Mouse (Mus musculus) T-helper 2 cell (primary cell): Measurements from ENCODE around the gene Zfp526.

Experiments used
- in situ Hi-C: fragments of 300-600 bp; cut with MboI, MseI; formaldehyde crosslinking; loops from one replicate; pipeline ENCODE4 v1.15.1; 2025; ENCODE audit warnings: high pct_unique_total_duplicates

Gene Zfp526

DNA sequence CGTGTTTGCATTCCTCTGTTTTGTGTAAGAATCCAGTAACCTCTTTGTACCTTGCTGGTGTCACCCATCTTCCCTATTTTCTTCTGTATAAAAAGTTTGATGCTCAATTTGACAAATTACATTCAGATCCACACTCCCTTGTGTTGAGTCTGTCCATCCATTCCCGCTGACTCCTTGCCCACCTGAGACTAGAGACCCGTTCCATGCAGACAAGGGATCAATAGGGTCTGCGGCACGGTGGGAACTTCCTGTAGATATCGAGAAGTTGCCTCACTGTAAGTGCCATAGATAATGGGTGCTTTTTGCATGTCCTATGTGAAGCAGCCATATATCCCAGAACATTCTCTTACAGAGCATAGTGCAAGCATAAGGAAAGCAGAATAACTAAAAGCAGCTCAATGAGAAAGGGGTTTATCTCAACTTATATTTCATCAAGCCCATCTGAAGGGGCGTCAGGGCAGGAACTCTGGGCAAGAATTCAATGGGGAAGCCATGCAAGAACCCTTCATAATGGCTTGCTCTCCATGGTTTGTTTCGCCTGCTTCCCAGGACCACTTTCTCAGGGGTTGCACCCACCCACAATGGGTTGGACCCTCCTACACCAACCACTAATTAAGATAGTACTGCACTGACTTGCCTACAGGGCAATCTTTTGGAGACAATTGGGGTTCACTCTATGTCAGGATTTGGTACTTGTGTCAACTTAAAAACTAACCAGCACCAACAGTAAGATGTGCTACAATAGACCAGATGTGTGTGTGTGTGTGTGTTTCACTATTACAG is 45.1 kb downstream of the Zfp526 start:
- in situ Hi-C loops, result loop anchor here (5.0 kb wide), 1 partner anchor 44 kb away; the partner anchor contains the start of genes Dedd2 and Zfp526

GRCm38 (mm10) chr7:25267301-25267750 is 46.1 kb downstream of the Zfp526 start, which contains the start of gene Cic:
Gene Cic (plus strand): TSS chr7:25267704.
- in situ Hi-C loops, result loop anchor here (5.0 kb wide), 1 partner anchor 45 kb away; the partner anchor contains the start of genes Dedd2 and Zfp526

- in situ Hi-C loops, result loop anchor here (5.0 kb wide), 1 partner anchor 46 kb away; the partner anchor contains the start of genes Dedd2 and Zfp526
Observed at GRCm38 (mm10) chr7:25267751-25268463, 46.7 kb downstream of the Zfp526 start.

DNA sequence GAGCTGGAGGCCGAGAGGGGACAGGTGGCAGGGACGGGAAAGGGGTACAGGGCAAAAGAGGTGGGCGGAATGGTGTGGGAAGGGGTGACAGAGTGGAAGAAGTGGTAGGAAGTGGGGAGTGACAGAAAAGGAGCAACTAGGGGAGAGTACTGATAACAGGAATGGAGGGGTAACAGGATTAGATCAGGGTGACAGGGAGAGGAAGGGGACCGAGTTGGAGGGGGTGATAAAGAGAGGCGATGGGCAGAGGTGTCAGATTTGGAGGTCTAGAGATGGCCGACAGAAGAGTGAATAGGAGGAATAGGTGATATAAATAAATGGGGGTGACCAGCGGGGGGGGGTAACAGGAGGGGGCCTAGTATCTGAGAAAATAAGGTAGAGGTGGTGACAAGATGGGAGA is 47.4 kb downstream of the Zfp526 start:
- in situ Hi-C loops, result loop anchor here (5.0 kb wide), 1 partner anchor 46 kb away; the partner anchor contains the start of genes Dedd2 and Zfp526

- in situ Hi-C loops, result loop anchor here (5.0 kb wide), 1 partner anchor 47 kb away; the partner anchor contains the start of genes Dedd2 and Zfp526
Observed at GRCm38 (mm10) chr7:25269029-25269428, 47.8 kb downstream of the Zfp526 start.

DNA sequence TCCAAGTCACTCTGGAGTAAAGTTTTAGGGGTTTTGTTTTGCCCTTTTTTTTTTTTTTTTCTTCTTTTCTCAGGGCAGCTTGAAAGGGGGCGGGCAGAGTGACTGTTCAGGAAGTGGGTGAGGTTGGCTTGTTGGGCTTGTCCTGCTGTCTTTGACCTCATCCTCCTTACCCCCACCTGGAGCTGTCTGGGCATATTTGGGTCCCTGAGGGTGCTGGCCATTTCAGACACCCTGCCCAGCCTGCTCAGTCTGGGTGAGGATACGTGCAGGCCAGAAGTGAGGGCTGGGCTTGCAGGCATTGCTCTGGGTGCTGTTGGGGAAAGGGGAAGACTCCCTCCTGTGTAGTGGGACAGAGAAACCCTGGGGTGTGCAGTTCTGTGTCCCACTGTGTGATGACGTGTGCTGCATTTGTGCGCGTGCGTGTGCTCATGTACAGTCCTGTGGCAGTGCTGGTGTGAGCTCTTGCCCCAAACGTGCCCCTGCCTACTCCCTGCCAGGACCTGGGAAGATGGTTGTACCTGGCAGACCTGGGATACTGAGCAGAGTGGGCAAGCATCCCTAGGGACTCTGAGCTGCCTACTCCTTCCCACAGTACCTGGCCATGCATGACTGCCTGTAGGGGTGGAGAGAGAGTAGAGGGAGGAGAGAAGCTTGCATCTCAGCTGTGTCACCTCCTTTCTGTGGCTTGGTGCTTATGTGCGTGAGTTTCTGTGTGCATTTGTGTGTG is 48.5 kb downstream of the Zfp526 start:
- in situ Hi-C loops, result loop anchor here (5.0 kb wide), 1 partner anchor 47 kb away; the partner anchor contains the start of genes Dedd2 and Zfp526

DNA sequence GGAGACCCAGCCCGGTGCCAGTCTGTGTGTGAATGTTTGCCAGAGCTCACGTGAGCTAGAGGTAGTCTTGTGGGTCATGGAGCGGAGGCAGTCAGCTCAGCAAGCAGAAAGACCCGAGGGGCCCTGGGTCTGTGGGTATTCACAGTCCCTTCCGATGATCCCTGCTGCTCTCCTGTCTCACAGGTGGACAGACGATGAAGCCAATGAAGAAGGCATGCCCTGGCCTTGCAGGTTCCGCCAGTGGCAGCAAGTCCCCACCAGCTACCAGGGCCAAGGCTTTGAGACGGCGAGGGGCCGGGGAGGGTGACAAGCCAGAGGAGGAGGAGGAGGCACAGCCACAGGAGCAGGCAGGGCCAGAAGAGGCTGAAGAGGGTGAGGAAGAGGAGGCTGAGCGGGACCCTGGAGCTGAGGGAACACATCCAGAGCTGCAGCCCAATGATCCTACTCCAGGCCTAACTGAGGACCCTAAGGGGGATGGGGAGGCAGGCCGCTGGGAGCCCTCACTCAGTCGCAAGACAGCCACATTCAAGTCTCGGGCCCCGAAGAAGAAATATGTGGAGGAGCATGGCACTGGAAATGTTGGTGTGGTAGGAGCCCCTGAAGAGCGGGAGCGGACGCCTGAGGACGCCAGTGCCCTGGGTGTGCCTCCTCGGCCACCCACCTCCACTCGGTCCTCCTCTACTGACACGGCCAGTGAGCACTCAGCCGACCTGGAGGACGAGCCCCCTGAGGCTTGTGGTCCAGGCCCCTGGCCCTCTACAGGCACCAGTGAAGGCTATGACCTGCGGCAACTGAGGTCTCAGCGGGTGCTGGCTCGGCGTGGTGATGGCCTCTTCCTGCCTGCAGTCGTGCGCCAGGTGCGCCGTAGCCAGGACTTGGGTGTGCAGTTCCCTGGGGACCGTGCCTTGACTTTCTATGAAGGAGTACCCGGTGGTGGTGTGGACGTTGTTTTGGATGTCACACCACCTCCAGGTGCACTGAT is 49.7 kb downstream of the Zfp526 start:
- in situ Hi-C loops, result no loop called here

- in situ Hi-C loops, result no loop called here
Observed at GRCm38 (mm10) chr7:25271651-25272444, 50.6 kb downstream of the Zfp526 start.

DNA sequence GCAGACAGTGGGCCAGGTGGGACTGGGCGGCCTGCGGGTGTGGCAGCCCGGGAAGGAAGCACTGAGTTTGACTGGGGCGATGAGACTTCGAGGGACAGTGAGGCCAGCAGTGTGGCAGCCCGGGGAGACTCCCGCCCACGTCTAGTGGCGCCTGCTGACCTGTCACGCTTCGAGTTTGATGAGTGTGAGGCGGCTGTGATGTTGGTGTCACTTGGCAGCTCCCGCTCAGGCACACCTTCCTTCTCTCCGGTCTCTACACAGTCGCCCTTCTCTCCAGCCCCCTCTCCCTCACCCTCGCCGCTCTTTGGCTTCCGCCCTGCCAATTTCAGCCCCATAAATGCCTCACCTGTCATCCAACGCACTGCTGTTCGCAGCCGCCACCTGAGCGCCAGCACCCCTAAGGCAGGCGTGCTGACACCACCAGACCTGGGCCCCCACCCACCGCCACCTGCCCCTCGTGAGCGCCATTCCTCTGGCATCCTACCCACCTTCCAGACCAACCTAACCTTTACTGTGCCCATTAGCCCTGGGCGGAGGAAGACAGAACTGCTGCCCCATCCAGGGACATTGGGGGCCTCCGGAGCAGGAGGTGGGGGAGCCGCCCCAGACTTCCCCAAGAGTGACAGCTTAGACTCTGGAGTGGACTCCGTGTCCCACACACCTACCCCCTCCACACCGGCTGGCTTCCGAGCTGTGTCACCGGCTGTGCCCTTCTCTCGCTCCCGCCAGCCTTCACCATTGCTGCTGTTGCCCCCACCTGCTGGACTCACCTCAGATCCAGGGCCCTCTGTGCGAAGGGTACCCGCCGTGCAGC is 51.4 kb downstream of the Zfp526 start:
- in situ Hi-C loops, result no loop called here

DNA sequence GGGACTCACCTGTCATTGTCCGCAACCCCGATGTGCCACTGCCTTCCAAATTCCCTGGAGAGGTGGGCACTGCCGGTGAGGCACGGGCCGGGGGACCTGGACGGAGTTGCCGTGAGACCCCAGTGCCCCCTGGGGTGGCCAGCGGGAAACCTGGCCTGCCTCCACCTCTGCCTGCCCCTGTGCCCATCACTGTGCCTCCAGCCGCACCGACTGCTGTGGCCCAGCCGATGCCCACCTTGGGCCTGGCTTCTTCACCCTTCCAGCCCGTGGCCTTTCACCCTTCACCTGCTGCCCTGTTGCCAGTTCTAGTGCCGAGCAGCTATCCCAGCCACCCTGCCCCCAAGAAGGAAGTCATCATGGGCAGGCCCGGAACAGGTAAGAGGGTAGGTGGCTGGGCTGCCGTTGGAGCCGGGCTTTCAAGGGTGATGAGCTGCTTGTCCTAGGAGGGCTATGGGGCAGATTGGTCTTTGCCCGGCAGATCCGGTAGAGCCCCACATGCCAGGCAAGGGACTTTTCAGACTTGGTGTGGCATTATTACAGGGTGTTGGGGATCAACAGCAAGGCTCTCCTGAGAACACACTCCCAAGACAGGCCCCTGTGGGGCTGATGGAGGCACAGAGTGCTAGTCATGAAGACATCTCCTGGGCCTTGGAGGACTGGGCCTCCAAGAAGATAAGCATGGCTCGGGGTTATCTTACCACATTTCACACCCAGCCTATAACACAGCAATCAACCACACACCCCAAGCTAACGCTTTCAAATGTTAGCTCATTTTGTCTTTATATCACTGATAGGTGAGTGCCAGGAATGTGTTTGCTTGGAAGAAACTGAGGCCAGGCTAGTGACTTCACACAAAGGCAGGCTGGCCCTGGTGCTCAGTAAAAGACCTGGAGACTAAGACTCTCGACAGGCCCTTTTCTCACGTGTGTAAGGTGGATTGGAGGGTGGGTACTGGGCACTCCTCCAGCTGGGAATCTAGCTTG is 52.3 kb downstream of the Zfp526 start:
- in situ Hi-C loops, result no loop called here

DNA sequence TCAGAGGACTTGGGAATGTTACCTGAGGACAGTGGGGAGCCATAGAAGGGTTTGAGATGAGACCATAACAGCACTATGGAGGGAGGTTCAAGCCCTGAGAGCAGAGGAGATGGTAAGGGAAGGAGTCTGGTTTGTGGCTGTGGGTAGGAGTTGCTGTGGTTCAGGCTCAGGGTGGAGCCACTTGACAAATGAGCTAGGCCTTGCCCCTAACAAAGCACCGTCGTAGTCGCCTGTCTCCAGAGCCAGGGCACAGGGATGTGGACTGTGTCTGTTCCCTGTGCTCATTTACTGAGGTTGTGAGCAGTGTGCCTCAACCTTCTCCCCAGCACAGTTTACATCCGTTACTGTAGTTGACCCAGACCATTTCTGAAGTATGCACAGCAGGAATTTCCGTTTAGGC is 53.3 kb downstream of the Zfp526 start:
- in situ Hi-C loops, result no loop called here

GRCm38 (mm10) chr7:25274996-25275395 is 53.8 kb downstream of the Zfp526 start:
- in situ Hi-C loops, result loop anchor here (25.0 kb wide), 1 partner anchor 1537 kb away; the partner anchor contains the start of gene Cyp2g1

DNA sequence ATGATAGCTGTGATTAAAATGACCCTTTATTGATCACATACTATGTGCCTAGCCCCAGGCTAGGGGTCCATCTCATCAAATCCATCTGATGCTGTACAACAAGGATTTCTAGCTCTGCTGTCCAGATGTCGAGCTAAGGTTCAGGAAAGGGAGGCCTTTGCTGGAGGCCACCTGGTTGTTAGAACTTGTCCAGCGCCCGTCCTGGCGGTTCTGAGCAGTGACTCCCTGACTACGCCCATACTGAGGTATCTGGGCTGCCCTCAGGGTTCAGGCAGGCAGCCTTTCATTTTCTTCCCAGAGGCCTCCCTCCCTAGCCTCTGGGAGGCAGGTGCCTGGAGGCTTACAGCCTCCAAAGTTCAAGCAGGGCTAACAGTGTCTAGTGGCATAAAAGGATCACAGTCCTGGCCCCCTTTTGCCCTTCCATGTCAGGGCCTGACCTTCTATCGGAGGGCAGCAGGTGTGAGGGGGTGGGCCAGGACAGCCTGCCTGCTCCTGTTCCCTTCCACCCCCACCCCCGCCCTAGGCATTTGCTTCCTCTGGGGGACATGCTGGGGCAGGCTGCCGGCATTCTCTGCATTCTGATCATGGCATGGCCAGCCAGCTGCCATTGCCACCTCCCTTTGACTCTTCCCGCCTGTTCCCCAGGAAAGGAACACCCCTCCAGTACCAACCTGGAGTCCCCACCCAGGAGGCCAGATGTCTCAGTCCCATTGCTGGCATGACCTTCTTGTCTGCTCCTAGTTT is 54.5 kb downstream of the Zfp526 start:
- in situ Hi-C loops, result loop anchor here (25.0 kb wide), 1 partner anchor 1537 kb away; the partner anchor contains the start of gene Cyp2g1
